Mouse (Mus musculus) cerebellum, adult 9-10 months (tissue): ENCODE data around the gene Tom1l2.
A peak's percentile ranks its signal among the peaks of the same experiment; 100 is the strongest.

ENCODE experiments used
- DNase-seq: peaks from one replicate; pipeline ENCODE4 v3.0.0; 2022

Gene Tom1l2

DNA sequence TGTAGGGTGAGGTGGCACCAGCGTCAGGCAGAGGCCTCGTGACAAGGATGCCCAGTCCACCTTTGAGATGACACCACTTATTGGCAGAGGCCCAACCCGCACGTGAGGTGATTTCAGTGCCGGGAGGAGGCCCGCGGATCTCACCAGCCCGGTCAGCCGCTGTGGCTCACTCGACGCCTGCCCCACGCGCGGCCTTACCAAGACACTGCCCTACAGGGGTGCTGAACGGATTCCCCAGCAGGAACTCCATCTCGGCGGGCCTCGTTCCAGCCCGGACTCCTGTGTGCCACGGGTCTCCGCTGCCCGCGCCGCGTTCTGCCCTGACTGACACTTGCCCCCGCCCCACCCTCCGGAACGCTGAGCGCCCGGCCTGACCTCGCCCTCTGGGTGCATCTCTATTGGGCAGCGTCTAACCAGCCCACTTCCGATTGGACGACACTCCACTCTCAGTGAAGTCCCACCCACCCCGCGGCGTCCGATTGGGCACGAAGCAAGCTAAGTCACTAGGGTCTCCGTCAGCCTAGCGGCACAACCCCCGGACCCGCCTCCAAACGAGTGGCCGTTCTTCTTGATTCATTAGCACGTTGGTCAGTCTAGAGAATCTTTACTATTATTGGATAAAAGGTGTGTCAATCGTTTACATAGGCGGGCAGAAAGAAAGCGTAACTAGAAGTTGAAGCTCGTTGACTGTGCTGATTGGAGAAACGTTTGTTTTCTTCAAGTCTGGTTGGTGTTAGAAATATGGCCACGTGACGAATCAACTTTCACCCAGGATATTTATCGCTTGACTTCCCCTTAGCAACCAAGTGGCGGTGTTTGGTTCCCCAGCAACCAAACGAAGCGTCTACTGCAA, at the start of gene Tom1l2, which contains the start of gene Drc3:
Gene Tom1l2, minus strand, starts transcription at position 347 of the 853 bp plus-strand sequence.
Gene Drc3, plus strand, starts transcription at position 771 of the 853 bp plus-strand sequence.
- peak; percentile 100 for DNase-seq

DNA sequence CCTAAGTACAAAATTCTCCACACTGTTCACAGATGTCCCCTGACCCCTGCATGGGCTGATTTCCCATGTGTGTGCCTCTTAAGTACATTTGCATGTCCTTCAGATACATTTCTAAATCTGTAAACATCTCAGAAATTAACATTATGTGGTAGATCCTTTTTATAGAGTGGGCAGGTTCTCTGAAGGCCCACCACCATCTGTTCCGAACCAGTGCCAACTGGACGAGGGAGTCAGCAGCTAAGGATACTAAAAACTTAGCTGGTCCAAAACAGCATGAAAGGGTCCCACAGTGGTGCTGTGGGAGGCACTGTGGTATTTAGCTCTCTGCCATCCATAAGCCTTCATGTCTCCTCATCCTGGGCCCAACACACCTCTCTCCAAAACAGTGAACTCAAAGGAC, 44.5 kb upstream of the Tom1l2 start:
- DNase-seq, result no peak

DNA sequence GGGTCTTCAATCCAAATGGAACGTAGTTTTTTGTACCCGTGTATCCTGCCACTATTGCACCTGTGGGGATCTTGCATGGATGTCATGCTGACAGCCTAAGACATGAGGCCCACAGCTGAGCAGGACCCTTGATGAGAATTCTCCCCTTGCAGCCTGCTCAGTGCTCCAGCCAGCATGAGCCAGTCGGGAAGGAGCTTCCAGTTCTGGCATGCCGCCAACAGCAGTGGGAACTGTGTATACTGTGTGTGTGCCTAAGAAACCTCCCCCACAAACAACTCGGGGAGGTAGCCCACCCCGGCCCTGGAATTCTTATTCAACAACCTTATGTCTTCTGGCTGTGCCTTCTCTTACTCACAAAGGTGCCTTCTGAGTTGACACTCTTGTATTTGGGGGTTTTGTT, 43.8 kb upstream of the Tom1l2 start:
- DNase-seq, result no peak

DNA sequence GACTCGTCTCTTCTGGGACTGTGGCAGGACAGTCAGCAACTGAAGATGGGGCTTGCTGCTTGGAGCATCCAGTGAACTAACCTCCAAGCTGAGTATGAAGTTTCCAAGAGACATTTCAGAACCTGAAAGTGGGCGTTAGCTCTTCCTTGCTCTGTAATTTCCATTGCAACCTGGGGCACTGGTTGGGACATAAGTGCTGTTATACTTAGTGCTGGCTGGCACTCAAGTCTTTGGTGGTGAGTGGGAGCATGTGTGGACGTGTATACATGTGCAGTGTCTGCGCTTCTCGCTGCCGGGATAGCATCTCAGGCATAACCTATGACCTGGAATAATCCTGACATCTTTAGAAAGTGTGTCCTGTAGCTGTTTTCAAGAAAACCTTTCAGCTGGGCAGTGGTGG, 38.6 kb upstream of the Tom1l2 start:
- DNase-seq, result no peak

DNA sequence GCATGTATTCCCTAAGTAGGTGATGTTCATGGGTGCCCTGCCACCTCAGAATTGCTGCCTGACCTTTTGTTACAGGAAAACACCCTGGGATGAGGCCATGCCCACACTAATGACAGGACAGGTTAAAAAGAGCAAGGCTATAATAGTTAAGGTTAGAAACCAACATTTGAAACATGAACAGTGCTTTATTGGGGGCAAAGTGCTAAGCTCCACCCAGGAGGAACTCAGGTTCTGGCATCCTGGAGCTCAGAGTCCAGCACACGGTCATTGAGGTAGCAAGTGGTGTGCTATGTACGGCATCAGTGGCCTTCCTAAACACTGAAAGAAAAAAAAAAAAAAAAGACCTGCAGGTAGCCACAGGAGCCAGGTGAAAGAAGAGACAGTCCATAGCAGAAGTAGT, 35.2 kb upstream of the Tom1l2 start:
- DNase-seq, result no peak

DNA sequence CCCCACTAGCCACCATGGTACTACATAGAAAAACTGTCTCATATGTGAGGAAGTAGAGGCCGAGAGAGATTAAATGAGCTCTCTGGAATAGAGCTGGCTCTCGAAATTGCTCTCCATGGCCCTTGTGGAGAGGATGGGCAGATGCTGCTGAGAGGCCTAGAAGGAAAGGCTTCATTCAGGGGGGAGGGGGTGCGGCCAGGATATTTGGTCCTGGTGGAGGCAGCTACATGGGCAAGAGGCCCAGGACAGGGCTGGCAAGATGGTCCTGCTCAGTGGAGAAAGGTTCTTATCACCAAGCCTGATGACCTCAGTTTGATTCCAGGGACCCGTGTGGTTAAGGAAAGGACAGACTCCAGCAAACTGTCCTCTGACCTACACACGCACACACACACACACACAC, 33.2 kb upstream of the Tom1l2 start:
- DNase-seq, result no peak

DNA sequence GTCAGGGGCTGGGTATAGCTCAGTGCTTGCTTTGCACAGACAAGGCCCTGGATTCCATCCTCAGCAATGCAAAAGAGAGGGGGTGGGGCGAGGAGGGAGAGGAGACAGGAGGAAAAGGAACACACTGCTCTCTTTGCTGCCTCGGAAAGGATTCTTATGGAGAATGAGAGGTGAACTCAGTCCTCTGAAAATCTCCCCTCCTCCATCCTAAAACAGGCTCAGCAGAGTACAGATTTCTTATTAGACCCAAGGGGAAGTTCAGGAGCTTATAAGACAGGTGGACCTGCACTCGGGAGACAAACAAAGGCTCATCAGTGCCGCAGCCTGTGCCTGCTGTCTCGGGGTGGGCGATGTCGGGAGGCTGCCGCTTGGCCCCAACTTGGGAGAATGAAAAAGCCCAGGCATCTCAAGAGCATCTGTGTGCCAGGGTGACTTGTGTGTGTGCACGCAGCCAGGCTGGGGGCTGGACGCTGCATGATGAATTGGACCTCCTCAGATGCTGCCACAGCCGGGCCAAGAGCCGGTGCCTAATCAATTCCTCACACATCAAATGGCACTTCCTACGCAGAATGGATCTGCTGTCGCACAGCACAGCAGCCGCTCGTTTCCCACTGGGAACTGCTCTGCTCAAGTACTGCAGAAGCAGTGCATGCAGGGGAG, 32.2 kb upstream of the Tom1l2 start:
- DNase-seq, result peak; percentile 36

DNA sequence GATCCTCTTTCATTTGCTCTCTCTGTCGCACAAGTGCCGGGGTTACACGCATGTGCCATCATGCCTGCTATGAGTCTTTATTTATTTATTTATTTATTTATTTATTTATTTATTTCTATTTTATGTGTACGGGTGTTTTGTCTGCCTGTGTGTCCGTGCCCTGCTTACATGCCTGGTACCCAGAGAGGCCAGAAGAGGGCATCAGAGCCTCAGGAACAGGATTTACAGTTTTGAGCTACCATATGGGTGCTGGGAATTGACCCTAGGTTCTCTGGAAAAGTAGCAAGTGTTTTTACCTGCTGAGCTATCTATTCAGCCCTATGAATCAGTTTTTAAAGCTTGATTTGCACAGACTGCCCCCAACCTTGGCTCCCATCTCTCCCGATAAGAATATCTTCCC, 30.8 kb upstream of the Tom1l2 start:
- no peak for DNase-seq

DNA sequence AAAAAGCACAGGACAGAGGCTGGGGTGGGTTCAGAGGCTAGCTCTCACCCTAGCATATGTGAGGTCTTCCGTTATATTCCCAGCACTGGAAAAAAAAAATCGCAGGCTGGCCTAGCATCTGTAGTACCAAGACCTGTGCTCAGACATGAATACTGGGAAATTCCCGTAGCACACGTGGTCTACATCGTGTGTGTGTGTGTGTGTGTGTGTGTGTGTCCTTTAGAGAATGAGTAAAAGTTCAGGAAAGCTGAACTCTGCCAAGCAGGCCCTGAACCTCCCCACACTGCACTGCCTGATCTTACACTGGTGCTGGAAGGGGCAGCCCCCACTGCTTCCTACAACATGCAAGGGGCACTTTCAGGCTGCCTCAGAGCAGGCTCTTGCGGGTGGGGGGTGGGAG, 21.8 kb upstream of the Tom1l2 start:
- DNase-seq, result no peak

DNA sequence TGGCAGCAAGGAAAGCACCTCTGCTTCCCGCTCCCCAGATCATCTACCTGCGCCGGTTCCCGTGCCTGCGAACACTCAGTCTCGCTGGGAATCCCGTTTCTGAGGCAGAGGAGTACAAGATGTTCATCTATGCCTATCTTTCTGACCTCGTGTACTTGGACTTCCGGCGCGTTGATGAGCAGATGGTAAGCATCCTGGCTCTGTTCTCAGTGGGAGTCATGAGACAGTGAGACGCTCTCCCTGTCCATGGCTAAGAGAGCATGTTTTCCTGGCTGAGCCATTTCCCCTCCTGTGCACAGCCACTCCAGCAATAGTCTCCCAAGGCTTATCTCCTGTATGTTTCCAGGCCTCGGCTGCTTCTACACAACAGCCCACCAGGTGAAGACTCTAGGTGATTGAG, 17.7 kb upstream of the Tom1l2 start:
- peak; percentile 35 for DNase-seq

DNA sequence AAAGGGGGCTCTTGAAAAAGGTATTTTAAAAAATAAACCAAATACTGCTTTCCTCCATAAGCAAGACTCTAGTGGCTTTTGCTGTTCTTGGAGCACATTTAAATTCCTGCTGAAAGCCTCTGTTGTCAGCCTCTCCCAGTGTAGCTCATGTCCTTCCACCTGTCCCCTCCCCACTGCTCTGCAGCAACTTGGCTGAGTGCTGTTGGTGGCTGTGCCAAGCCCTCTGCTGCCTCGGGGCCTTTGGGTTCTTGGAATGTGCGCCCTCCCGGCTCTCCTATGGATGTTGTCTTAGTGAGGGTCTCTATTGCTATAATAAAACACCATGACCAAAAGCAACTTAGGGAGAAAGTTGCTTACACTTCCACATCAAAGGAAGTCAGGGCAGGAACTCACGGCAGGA, 16.7 kb upstream of the Tom1l2 start:
- DNase-seq, result peak; percentile 33

DNA sequence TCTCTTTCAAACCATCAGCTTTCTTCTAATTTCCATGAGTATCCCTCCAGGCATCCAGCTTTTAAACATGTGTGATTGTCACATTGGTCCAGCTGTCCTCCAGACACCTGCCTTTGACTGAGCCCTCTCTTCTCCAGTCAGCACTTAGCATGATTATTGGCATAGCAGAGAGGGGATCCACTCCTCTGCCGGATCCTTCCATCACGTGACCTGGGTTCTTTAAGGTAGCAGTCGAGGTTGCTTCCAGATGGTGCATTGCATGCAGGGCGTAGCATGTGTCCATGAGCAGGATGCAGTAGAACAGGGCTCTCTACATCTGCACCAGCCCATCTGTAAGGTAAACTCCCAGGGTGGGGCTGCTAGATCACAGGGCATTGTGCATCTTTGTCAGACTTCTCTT, 16.2 kb upstream of the Tom1l2 start:
- no peak for DNase-seq

DNA sequence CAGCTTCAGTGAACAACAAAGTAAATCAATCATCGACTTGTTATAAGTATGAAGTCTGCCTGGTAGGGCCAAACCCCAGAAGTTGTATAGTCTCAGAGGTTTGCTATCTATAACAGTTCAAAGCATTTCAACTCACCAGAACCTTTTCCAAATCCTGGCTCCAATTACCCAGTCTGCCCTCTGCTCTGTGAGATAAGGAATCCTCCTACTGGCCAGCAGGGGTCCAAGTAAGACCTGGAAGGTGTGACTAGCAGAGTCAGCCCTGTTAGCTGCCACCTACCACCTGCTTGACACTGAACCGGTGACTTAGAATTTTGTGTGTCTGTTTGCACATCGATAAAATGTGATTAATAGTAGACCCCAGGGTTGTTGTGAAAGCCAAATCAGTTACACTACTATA, 14.6 kb upstream of the Tom1l2 start:
- no peak for DNase-seq

DNA sequence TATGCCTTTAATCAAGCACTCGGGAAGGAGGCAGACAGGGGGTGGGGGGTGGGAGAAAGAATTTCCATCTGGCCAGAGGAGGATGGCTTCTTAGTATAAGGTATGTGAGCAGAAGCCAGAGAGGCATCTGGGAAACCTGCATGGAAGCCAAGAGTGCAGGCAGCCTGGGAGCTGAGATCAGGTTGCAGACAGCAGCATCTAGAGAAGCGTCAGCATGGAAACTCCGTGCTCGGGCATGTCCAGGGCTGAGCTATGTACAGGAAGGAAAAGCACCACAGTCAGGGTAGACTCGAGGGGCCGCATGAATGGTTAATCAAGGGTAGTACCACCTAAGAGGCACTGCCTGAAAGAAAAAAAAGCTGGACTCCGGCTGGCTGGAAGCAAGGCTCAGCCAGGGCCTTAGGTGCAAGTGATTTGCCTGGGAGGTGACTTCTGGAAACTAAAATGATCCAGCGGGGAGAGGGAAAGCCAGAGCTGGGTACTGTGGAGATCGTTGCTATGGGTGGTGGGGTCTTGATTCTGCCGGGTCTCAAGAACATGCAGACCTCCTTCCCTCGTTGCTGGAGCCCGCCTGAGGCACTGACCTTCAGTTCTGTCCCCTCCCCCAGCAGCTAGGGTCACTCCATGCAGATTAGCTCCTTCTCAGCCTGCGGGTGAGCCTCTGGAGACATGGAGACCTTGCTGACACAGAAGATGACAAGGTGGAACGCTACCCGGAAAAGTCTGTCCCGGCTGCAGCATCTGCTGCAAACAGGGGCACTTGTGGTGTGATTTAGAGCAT, 13.7 kb upstream of the Tom1l2 start:
- DNase-seq, result no peak

DNA sequence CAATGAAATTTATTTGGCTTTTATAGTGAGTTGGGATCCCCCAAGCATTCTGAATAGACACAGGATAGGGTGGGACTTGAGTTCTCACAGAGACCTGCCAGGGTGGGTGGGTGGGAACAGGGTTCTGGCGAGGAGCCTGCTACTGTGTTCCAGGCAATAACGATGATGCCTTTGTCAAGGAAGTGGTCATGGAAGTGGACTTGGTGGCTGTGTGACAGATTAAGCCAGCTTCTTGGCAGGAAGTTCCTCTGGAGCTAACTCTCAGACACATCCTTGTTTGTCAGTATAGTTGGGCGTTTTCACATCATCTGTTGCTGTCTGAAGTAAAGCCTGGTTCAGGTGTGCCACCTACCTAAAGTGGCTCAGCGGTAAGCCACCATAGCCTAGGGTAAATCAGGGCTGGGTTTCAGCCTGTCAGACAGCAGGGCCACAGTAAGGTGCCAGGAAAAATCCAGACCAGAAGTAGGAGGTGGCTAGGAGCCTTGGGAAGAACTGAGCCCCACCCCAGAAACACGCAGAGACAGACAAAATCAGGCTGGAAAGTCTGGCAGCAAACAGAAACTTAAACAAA, 8.0 kb upstream of the Tom1l2 start:
- DNase-seq, result no peak

DNA sequence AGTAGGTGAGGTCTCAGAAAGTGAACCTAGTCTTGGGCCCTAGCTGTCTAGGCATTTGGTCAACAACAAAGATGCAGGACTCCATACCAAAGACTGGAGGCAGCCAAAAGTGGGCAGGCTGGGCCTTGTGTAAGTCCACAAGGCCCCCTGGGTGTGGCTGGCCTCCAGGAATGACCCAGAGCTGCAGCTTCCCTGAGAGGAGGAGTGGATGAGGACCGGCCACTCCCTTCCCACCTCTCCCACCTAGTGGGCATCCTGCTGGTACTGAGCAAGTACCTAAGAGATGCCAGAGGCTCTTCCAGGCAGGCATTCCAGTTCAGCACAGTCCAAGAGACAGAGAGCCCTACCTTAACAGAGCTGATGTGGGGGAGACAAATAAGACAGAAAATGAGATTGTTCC, 7.2 kb upstream of the Tom1l2 start:
- DNase-seq, result no peak

DNA sequence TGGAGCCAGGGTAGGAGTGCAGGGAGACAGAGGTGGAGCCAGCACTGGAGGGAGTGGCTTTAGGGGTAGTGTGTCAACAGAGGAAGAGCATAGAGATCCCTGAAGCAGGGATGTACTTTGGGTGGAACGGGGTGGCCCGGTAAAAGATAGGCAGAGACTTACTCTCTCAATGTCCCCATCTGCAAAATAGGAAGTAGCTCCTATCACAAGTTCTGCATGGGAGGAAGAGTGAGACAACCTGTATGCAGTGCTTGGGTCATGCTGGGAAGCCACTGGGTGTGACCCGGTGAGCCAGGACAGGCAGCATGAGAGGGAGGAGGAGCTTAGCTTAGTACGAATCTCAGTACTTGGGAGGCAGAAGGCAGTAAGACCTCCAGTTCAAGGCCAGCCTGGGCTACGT, 6.4 kb upstream of the Tom1l2 start:
- no peak for DNase-seq

DNA sequence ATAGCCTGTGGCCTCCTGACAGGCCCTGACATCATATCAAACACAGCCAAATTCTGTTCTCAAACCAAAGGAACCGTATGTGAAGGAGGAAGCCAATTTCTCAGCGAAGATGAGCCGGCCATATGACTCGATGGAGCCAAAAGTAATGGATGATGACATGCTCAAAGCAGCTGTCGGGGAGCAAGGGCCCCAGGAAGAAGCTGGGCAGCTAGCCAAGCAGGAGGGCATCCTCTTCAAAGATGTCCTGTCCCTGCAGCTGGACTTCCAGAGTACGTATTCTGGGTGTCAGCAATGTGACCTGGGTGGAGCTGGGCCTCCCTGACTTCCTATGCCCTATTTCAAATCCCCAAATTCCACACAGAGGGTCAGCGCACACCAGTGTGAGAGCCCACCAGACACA, 5.8 kb upstream of the Tom1l2 start:
- DNase-seq, result no peak

DNA sequence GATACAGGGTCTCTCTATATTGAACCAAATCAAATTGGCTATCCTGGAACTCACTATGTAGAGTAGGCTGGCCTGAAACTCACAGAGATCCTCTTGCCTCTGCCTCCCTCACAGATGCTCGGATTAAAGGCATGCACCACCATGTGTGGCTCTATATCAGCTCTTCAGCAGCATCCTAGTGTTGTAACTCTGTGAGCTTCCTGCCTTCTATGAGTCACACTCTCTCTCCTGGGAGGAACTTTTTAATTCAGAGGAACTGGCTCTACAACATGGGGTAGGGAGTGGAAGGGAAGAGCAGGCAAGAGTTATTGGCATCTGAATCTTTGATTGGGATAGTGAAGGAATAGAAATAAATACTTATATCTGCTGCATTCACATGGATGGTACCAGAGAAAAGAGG, 4.4 kb upstream of the Tom1l2 start:
- DNase-seq, result no peak

DNA sequence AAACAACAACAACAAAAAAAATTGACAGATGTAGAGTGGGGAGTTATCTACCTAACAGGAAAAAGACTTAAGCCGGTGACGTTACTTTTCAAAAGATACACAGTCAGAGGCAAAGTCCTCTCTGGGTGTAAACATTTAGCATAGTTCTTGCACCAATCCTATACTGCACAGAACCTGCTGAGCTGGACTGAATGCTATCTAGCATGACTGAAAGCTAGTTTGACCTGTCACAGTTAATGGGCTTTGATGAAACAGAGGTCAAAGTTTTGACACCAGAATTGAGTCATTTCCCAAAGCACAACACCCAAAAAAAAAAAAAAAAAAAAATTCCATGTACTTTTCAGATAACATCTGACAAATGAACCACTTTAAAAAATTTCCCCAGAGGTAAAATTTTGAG, 3.2 kb upstream of the Tom1l2 start:
- no peak for DNase-seq

DNA sequence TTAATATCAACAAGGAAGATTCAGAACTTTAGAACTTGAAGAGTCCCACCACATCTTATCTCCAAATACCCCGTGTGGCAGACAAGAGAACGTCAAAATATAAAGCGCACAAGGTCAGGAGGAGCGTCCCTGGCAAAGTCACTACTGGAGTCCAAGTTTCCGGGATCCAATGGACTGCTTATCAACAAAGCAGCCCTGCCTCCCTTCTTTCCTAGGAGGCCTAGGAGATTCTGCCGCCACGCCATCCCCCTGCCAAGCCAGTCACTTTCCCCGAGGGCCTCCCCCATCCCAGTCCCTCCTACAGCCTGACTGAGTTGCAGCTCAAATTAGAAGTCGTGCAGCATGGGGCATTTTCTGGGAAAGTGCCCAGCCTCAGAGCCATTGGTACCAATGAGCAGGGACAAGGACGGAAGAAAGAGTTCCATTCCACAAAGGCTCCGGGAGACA, 757 bp downstream of the Tom1l2 start:
- DNase-seq, result no peak

DNA sequence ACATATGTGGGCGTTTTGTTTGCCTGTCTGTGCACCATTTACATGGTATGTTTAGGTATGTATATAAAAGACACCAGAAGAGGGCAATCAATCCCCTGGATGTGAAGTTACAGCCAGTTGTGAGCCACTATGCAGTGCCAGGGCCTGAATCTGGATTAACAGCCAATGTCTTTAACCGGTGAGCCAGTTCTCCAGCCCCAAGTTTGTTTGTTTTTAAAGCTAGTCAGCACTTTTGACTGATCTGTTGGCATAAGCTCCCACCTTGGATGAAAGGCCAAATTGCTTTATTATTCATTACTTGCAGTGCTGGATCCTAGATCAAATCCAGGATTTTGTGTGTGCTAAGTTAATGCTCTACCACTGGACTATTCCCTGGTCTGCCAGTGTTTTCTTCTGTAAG, 1.3 kb downstream of the Tom1l2 start:
- DNase-seq, result no peak

DNA sequence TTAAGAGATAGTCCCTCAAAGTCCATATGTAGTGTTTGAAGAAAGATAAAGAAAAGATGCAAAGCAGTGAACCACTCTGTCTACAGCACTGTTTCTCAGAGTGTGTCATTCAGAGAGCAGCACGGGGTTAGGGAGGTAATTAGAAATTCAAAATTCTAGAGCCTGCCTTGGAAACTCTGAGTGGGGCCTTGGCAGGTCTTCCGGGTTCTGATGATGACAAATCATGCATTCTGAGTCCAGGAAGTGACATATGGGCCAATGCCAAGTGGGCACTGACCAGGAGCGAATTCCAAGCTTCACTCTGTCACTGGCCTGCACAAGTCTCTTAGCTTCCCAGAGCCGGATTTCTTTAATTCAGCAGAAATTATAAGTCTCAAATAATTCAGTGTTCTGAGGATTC, 6.2 kb downstream of the Tom1l2 start:
- DNase-seq, result peak; percentile 84
